Mouse (Mus musculus): Measurements from ENCODE around the gene Orai2.
A peak's percentile ranks its signal among the peaks of the same experiment; 100 is the strongest.
"Not testable (repeated sequence)": the region's sequence is repeated elsewhere in the genome, so short reads cannot be mapped to it uniquely, and the experiment has no call there.

Gene Orai2

GRCm38 (mm10) chr5:136170512-136171362 lies at the start of gene Orai2:
TSS of gene Orai2 (minus strand) at chr5:136170713.
- peak; percentile 88 for DNase-seq (ENCODE audit: low spot score in 2 of 2)

DNA sequence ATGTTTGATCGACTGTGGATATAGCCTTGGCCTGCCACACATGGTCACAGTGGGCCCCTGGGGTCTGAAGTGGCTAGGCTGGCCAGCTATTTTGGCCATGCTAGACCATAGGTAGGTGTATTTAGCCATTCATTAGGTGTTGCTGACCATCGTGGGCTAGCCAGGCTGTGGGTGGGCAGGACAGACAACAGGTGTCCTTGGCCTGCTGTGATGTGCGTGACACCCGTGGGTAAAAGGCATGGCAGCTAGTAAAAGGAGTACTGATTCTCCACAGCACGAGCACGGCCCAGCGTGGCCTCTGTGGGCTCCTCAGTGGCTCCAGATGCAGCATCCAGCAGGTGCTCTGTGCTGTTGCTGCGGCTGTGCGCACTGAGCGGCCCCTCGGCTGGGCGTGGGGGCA lies 48.1 kb upstream of the Orai2 start:
- no peak for DNase-seq (ENCODE audit: low spot score in 2 of 2)

DNA sequence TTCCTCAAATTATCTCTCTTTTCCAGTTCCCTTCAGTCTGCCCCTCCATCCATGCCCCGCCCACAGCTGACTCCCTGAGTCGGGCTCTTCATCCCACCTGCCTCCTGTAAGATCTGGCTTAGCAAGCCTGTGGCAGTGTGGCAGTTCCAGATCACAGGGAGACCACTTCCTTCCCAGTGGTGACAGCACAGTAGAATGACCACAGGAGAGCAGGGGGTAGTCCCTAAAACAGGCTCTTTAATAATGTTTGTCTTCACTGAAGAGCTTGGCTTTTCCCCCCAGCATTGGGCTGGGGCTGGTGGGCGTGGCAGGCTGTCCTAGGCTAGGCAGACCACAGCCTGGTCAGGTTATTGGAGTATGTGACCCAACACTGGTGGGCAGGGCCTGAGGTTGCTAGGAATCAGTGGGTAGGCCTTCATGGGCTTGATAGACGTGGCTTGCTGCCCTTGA lies 47.4 kb upstream of the Orai2 start:
- DNase-seq (ENCODE audit: low spot score in 2 of 2): no peak

GRCm38 (mm10) chr5:136217004-136217665 lies 46.6 kb upstream of the Orai2 start:
- no peak for DNase-seq (ENCODE audit: low spot score in 2 of 2)

DNA sequence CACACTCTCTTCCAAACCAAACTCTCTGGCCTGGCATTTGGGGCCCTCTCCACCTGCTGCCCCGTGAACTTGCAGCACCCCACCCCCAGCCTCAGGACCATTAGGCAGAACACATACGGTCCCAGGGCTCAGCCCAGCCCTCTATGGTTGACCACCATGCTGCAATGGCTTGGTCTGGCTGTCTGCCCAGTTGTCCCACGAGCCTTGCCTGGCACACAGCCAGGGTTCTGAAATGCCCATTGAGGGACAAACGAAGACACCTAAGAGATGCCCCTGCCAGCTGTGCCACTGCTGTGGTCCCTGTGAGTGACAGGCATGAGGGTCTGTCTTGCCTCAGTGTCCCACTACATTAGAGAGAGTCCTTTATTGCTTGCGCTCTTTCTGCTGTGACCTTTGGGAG lies 45.4 kb upstream of the Orai2 start:
- DNase-seq (ENCODE audit: low spot score in 2 of 2): no peak

- no peak for DNase-seq (ENCODE audit: low spot score in 2 of 2)
Observed at GRCm38 (mm10) chr5:136215211-136215610, 44.7 kb upstream of the Orai2 start.

DNA sequence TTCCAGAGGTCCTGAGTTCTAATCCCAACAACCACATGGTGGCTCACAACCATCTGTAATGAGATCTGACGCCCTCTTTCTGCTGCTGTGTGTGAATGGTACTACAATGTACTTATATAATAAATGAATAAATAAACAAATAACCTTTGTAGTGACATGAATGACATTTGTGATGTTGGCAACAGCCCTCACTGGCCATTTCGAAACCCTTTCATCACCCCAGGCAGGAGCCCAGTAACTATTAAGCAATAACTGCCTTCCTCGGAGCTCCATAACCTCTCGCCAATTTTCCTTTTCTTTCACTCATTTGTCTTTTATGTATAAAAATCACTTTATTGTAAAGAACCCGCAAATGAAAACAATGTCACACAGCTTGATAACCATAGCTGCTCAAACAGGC lies 43.2 kb upstream of the Orai2 start:
- no peak for DNase-seq (ENCODE audit: low spot score in 2 of 2)

- DNase-seq (ENCODE audit: low spot score in 2 of 2): no peak
Observed at GRCm38 (mm10) chr5:136212716-136213115, 42.2 kb upstream of the Orai2 start.

- DNase-seq (ENCODE audit: low spot score in 2 of 2): not testable (repeated sequence)
Observed at GRCm38 (mm10) chr5:136211341-136212102, 41.0 kb upstream of the Orai2 start.

- no peak for DNase-seq (ENCODE audit: low spot score in 2 of 2)
Observed at GRCm38 (mm10) chr5:136210549-136210948, 40.0 kb upstream of the Orai2 start.

- peak in 1 of 2 experiments; percentile 34 for DNase-seq (ENCODE audit: low spot score in 2 of 2)
Observed at GRCm38 (mm10) chr5:136201832-136202231, 31.3 kb upstream of the Orai2 start.

DNA sequence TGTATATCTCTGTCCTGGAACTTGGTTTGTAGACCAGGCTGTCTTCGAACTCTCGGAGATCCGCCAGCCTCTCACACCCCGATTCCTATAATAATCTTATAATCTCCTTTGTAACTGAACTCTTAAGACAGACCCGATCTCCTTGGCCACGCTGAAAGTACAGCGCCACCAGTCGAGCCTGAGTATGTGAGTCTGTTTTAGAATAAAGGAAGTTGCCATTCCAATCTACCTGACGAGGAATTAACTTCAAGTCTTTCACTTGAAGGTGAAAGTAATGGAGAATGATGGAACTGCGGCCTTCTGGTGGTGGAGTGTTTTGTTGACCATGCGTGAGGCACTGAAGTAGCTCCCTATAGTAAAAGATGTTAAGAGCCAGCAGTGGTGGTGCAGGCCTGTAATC lies 29.0 kb upstream of the Orai2 start:
- no peak for DNase-seq (ENCODE audit: low spot score in 2 of 2)

- peak; percentile 91 to 94 for DNase-seq (ENCODE audit: low spot score in 2 of 2)
Observed at GRCm38 (mm10) chr5:136198474-136199391, 28.2 kb upstream of the Orai2 start, which contains the start of gene Prkrip1. TSS of gene Prkrip1 (minus strand) at chr5:136198963.

DNA sequence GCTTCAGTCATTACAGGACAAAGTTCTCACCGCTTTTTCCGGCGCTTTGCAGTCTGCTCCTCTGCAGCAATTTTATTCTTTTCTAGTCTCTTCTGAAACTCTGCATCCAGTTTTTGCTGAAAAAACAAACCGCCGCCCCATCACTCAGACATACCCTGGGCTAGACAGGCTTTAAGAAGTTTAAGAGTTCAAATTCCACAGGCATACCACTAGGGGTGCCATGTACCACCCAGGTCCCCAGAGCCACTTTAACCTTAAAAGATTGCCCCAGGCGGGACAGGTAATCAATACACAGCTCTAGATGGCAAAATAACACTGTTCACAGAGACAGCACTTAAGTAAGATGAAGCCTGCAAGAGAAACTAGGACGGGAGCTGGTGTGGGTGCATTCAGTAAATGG lies 21.4 kb upstream of the Orai2 start:
- DNase-seq (ENCODE audit: low spot score in 2 of 2): no peak

DNA sequence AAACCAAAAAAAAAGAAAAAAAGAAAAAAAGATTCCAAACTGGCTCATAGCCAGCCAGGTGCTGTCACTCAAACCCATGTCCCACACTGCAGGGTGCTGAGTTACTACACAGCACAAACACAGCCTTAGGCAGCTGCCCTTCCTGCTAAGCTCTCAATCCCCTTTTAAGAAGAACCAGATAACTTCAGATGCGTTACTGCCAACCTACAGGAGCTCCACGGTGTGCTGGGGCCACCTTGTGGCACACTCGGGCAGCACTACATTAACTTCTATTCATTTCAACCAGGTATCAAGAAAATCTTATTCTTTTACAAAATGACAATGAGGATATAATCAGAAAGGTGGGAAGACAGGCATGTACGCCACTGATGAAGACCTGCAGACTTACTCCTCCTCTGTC lies 16.2 kb upstream of the Orai2 start:
- peak; percentile 65 to 78 for DNase-seq (ENCODE audit: low spot score in 2 of 2)

DNA sequence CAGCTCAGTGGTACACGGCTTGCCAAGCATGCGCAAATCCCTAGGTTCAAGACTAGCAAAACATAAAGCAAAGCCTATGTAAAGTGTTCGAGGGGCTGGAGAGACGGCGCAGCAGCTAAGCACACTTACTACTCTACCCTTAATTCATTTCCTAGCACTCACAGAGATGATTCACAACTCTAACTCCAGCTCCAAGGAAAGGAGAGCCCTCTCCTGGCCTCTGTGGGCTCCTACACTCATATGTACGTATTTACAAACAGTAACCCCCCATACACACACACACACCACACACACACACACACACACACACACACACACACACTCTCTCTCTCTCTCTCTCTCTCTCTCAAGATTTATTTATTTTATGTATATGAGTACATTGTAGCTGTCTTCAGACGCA lies 13.3 kb upstream of the Orai2 start:
- no peak for DNase-seq (ENCODE audit: low spot score in 2 of 2)

- DNase-seq (ENCODE audit: low spot score in 2 of 2): no peak
Observed at GRCm38 (mm10) chr5:136182830-136183229, 12.3 kb upstream of the Orai2 start.

DNA sequence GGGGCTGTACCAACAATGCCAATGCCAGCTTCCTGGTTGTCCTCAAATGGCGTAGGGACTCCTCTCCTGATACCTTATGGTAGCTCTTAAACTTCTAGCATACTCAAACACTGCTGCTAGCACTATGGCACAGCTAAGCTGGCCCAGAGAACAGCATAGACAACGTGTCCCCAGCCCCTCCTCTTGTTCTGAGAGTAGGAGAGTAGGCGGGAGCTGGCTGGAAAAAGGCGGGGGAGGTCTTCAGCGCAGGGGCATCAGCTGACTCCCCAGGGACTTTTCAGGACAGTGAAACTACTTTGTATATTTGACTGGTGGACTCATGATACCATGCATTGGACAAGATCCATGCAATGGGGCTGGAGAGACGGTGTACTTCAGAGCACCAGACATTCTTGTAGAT lies 11.5 kb upstream of the Orai2 start:
- DNase-seq (ENCODE audit: low spot score in 2 of 2): no peak

- DNase-seq (ENCODE audit: low spot score in 2 of 2): no peak
Observed at GRCm38 (mm10) chr5:136181197-136181596, 10.7 kb upstream of the Orai2 start.

DNA sequence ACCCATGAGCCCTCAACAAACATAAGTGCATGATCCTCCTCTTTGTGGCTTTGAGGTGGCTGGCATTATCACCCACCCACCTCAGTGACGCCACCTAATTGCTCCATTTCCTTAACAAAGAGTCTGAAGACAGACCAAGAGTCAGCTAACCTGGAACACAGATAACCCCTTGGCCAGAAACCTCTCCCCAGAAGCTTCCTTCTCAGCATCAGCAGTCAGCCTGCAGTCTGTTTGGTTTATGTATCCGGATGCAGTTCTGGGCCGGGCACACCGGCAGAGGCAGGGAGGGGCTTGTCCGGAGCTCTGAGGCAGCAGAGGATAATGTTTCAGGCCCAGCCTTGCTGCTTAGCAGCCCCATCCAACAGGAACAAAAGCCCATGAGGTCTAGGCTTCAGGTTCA lies 9.1 kb upstream of the Orai2 start:
- no peak for DNase-seq (ENCODE audit: low spot score in 2 of 2)

Measured in spleen, postnatal 36 days (tissue).